Mouse (Mus musculus): Measurements from ENCODE around the gene Dlg5. TPM values are rescaled to one million over a fixed set of nuclear protein-coding genes. Genes with fewer than 3 reads are reported as not detected.

Gene Dlg5
- not detected in 2 replicates for polyA plus RNA-seq (2012; ENCODE audit: insufficient read depth, low replicate concordance)

DNA sequence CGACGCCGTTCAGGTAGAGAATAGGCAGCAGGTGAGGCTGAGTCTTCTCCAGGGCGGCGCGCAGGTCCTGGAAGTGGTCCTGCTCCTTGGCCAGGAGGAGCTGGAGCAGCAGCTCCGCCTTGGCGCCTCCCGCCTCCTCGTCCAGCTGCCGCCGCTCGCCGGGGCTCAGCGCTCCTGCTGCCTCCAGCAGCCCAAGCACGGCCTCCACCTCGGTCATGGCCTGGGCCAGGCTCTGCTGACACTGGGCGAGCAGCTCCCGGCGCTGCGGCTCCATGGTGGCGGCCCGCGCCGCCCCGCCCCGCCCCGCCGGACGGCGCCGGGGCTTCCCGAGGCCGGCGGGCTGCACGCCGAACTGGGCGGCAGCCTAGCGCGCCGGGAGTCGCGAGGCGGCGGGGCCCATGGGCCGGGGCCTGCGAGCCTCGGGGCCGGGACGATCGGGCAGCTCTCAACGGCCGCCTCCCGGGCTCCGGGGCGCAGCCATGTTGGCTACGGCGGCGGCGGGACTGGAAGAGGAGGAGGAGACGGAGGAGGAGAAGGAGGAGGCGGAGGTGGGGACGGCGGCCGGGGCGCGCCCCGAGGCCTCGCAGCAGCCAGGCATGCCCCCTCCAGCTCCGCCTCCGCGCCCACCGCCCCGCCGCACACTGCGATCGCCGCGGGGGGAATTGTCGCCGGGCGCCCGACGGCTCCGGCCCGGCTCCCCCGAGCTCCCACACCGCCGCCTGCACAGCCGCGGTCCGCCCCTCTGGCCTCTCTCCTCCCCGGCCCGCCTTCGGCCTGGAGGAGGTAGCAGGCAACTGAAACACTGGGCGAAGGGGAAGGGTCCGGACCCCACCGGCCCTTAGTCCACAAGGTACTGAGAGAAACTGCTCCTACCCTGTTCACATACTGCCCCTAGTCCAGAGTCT is at the start of gene Dlg5:
Dlg5 (minus strand) TSS at position 744 of the 905 bp plus-strand sequence.
- 0 out of 2 replicates have a peak, but pooled peaks cover 6% of the 10 kb centered on the region for H3K9me3 ChIP-seq
- H3K4me3 ChIP-seq (replicated peaks), result peak within 1 kb of the TSS; percentile 86
- peaks cover 13% of the 10 kb centered on the region for H3K4me1 ChIP-seq
- TF ChIP-seq FLI1 (IDR thresholded peaks at IDR 0.05; ENCODE audit: low read length) (no peak), GATA1 (IDR thresholded peaks at IDR 0.05; ENCODE audit: borderline replicate concordance, low read length) (no peak)
- peaks cover 74% of the 10 kb centered on the region for H3K27me3 ChIP-seq (replicated peaks)
- no peaks in the 10 kb centered on the region for H3K36me3 ChIP-seq (replicated peaks; ENCODE audit: low read length)

DNA sequence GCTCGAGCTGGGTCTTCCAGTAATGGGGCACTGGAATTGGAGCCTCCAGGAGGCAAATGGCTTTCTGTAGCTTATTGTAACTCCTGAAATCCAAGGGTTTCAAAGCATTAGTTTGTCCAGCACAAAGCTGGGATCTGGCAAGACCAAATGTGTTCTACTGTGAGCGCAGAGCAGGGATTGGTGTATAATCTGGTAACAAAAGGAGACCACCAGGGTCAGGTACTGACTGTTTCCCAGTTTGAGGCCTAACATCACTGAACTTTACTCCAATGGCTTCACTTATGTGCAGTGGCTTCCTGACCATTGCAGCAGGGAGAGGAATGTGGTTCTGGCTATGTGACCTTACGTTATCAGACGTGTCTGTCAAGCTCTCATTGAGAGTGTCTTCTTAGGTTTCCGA is 47.9 kb upstream of the Dlg5 start:
- Histone ChIP-seq H3K9me3 (no peaks in the 10 kb centered on the region), H3K27me3 (replicated peaks) (no peaks in the 10 kb centered on the region), H3K4me1 (no peaks in the 10 kb centered on the region), H3K36me3 (replicated peaks; ENCODE audit: low read length) (no peaks in the 10 kb centered on the region), H3K4me3 (replicated peaks) (no peak overlapping the region)
- TF ChIP-seq FLI1 (IDR thresholded peaks at IDR 0.05; ENCODE audit: low read length) (no peak), GATA1 (IDR thresholded peaks at IDR 0.05; ENCODE audit: borderline replicate concordance, low read length) (no peak)

DNA sequence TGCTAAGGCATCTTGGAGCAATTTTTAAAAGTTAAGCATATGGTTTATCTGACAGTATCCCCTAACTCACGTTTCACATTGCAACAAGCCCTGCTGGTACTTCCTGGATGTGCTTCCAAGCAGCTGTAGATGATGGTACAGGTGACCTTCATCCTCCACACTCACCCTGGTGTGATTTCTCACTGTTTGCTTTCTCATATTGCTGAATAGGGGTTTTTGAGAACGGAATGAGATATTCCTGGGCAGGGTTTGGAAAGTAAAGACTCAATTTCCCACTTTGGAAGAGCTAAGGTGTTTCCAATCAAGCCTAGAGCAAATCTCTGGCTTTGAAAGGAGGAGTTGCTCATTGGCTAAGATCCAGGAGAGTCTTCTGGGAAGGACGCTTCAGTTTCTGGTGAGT is 47.2 kb upstream of the Dlg5 start, which contains the start of gene E330034G19Rik:
E330034G19Rik (plus strand) TSS at position 301 of the 400 bp plus-strand sequence.
- H3K36me3 ChIP-seq (replicated peaks; ENCODE audit: low read length), result no peaks in the 10 kb centered on the region
- no peaks in the 10 kb centered on the region for H3K4me1 ChIP-seq
- H3K4me3 ChIP-seq (replicated peaks), result no peak within 1 kb of the TSS
- H3K27me3 ChIP-seq (replicated peaks), result no peaks in the 10 kb centered on the region
- no peaks in the 10 kb centered on the region for H3K9me3 ChIP-seq
- TF ChIP-seq GATA1 (IDR thresholded peaks at IDR 0.05; ENCODE audit: borderline replicate concordance, low read length) (no peak), FLI1 (IDR thresholded peaks at IDR 0.05; ENCODE audit: low read length) (no peak)

DNA sequence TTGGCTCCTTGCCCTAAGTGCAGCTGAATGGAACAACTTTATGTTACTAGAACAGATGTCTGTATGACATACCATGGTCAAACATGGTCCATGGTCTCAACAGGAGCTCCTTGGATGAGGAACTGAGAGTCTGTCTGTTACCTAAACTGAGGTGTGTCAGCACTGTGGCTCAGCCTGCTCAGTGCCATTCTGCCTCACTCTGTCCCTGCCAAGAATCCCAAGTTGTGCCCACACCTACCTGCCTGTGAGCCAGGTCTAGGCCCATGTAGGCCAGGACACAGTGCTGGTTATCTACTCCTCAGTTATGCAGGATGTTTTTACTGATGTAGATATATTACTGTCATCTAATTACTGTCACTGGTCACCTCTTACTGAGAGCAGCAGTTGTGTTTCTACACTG is 45.0 kb upstream of the Dlg5 start:
- Histone ChIP-seq H3K36me3 (replicated peaks; ENCODE audit: low read length) (no peaks in the 10 kb centered on the region), H3K9me3 (no peaks in the 10 kb centered on the region), H3K4me3 (replicated peaks) (no peak overlapping the region), H3K4me1 (peaks cover 5% of the 10 kb centered on the region; the same call in 1 of the 2 replicates), H3K27me3 (replicated peaks) (peaks cover 1% of the 10 kb centered on the region)
- TF ChIP-seq GATA1 (IDR thresholded peaks at IDR 0.05; ENCODE audit: borderline replicate concordance, low read length) (no peak), FLI1 (IDR thresholded peaks at IDR 0.05; ENCODE audit: low read length) (no peak)

DNA sequence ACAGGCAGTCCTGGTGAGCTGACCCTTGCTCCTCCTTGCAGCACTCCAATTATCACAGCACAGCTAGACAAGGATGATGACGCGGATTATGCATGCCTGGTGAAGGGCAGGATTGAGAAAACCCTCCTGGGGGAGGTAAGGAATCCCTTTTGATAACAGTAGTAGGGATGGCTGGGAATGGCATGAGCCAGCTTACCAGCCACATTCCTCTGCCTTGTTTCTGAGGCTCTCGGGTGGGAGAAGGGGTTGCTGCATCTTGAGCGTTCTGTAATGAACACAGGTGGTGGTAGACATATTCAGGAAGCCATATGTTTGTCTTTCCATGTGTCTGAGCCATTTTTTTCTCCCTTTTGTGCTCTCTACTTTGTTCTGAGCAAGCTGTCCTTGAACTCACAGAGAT is 40.4 kb upstream of the Dlg5 start:
- TF ChIP-seq FLI1 (IDR thresholded peaks at IDR 0.05; ENCODE audit: low read length), result no peak
- TF ChIP-seq GATA1 (IDR thresholded peaks at IDR 0.05; ENCODE audit: borderline replicate concordance, low read length), result no peak
- Histone ChIP-seq H3K36me3 (replicated peaks; ENCODE audit: low read length) (no peaks in the 10 kb centered on the region), H3K9me3 (no peaks in the 10 kb centered on the region), H3K4me1 (peaks cover 5% of the 10 kb centered on the region; the same call in 1 of the 2 replicates), H3K4me3 (replicated peaks) (no peak overlapping the region), H3K27me3 (replicated peaks) (peaks cover 3% of the 10 kb centered on the region)

DNA sequence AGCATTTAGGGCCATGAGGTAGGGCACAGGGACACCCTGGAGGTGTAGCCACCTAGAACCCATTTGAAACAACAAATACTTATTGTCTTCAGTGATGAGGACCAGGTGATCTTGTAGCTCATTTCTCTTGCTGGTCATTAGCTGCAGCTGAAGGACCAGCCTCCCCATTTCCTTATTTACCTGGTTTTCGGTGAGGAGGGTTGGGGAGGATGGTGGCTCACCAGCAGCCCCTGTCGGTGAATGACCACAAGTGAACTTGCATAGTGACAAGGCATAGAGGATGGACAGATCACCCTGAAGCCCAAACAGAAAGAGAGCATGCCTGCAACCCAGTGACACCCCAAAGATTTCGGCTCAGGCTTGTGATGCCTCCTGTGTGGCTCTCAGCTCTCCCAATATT is 36.6 kb upstream of the Dlg5 start:
- Histone ChIP-seq H3K4me1 (peaks cover 2% of the 10 kb centered on the region; the same call in 1 of the 2 replicates), H3K9me3 (no peaks in the 10 kb centered on the region), H3K27me3 (replicated peaks) (peaks cover 4% of the 10 kb centered on the region), H3K36me3 (replicated peaks; ENCODE audit: low read length) (no peaks in the 10 kb centered on the region), H3K4me3 (replicated peaks) (no peak overlapping the region)
- no peak for TF ChIP-seq FLI1 (IDR thresholded peaks at IDR 0.05; ENCODE audit: low read length)
- no peak for TF ChIP-seq GATA1 (IDR thresholded peaks at IDR 0.05; ENCODE audit: borderline replicate concordance, low read length)

DNA sequence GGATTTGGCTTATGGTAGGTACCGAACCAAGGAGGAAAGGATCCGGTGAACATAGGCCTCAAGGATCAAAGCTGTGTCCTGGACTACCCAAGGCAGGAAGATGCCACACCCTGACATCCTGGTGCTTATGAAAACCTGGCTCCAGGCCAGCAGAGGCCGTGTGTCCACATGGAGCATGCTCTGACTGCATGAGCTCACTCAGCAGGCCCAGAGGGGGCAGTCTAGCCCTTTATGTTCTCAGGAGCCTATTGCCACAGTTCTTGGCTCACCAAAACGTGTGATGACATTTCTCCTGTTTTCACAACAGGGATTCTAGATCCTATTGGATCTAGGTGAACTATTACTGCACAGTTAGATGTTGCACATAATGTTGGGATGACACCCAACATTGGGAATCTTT is 35.6 kb upstream of the Dlg5 start:
- Histone ChIP-seq H3K27me3 (replicated peaks) (peaks cover 4% of the 10 kb centered on the region), H3K4me1 (no peaks in the 10 kb centered on the region), H3K9me3 (no peaks in the 10 kb centered on the region), H3K4me3 (replicated peaks) (no peak overlapping the region), H3K36me3 (replicated peaks; ENCODE audit: low read length) (no peaks in the 10 kb centered on the region)
- no peak for TF ChIP-seq GATA1 (IDR thresholded peaks at IDR 0.05; ENCODE audit: borderline replicate concordance, low read length)
- no peak for TF ChIP-seq FLI1 (IDR thresholded peaks at IDR 0.05; ENCODE audit: low read length)

DNA sequence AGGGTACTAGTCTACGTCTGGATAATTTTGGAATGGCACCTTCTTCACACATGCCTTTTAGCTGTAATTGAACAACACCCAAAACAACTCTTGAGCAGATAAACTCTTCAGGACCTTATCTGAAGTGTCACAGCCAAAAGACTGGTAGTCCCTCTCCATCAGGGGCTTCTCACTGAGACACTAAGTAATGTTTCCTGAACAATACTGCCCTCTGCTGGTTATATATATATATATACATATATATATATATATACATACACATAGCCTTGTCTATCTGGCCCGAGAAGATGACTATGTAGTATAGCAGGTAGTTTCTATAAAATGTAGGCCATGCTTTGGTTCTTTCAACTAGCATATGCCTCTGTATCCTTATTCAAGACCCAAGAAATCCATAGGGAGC is 29.8 kb upstream of the Dlg5 start:
- Histone ChIP-seq H3K4me1 (no peaks in the 10 kb centered on the region), H3K4me3 (replicated peaks) (no peak overlapping the region), H3K36me3 (replicated peaks; ENCODE audit: low read length) (no peaks in the 10 kb centered on the region), H3K27me3 (replicated peaks) (no peaks in the 10 kb centered on the region), H3K9me3 (no peaks in the 10 kb centered on the region)
- TF ChIP-seq FLI1 (IDR thresholded peaks at IDR 0.05; ENCODE audit: low read length), result no peak
- TF ChIP-seq GATA1 (IDR thresholded peaks at IDR 0.05; ENCODE audit: borderline replicate concordance, low read length), result no peak

GRCm38 (mm10) chr14:24273575-24273974 is 27.9 kb upstream of the Dlg5 start:
- peaks cover 2% of the 10 kb centered on the region for H3K27me3 ChIP-seq (replicated peaks)
- H3K4me1 ChIP-seq, result no peaks in the 10 kb centered on the region
- H3K9me3 ChIP-seq, result no peaks in the 10 kb centered on the region
- H3K36me3 ChIP-seq (replicated peaks; ENCODE audit: low read length), result no peaks in the 10 kb centered on the region
- TF ChIP-seq FLI1 (IDR thresholded peaks at IDR 0.05; ENCODE audit: low read length) (no peak), GATA1 (IDR thresholded peaks at IDR 0.05; ENCODE audit: borderline replicate concordance, low read length) (no peak)
- H3K4me3 ChIP-seq (replicated peaks), result no peak overlapping the region

DNA sequence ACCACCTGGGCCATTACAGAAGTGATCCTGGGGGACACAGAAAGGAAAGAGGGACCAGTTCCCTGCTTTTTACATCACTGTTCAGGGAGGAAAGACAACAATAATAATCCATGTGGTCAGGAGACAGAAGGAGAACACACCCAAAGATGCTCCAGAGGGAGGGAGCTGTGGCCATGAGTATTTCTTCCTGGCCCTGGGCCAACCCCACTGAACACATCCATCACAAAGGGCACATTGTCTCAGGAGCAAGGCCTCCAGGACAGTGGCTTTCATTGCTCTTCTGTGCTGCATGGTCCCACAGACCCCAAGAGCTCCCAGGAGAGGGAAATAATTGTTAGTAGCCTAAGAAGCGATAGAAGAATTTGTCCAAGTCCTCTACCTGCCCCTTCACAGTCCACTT is 23.9 kb upstream of the Dlg5 start:
- peaks cover 8% of the 10 kb centered on the region for H3K27me3 ChIP-seq (replicated peaks)

More for the DNA sequence above, 23.9 kb upstream of the Dlg5 start:
- H3K9me3 ChIP-seq, result no peaks in the 10 kb centered on the region
- no peaks in the 10 kb centered on the region for H3K36me3 ChIP-seq (replicated peaks; ENCODE audit: low read length)
- no peak overlapping the region for H3K4me3 ChIP-seq (replicated peaks)
- no peaks in the 10 kb centered on the region for H3K4me1 ChIP-seq
- TF ChIP-seq FLI1 (IDR thresholded peaks at IDR 0.05; ENCODE audit: low read length) (no peak), GATA1 (IDR thresholded peaks at IDR 0.05; ENCODE audit: borderline replicate concordance, low read length) (no peak)
